ENCODE assay signal across 9 mouse cellular contexts in genomic region chr16:45984610-45985606, GRCm38 (mm10). TPM values are rescaled to one million over a fixed set of nuclear protein-coding genes. Genes with fewer than 3 reads are reported as not detected.
A peak's percentile ranks its signal among the peaks of the same experiment; 100 is the strongest.
DNase-seq lines count a peak whose midpoint lies in the region; ATAC-seq and TF ChIP-seq lines count a peak whose summit lies in the region.
"Had no signal": no experiment of that assay in that cellular context is flagged by ENCODE, and none has a peak within 500 bp of the region (broad histone marks: within the 10 kb centered on the region; RNA-seq: fewer than 3 reads in every experiment).

No protein-coding gene starts in this region.

- no peak overlapping the region for H3K4me3 ChIP-seq in forebrain, embryonic 14.5 days (ENCODE audit: low read depth, low read length)
- no peak overlapping the region for H3K4me3 ChIP-seq in forebrain, postnatal 0 days (ENCODE audit: low read depth, low read length)
- no peak overlapping the region for H3K4me3 ChIP-seq in intestine, embryonic 15.5 days (replicated peaks)
- no peak overlapping the region for H3K4me3 ChIP-seq in midbrain, embryonic 14.5 days (replicated peaks; ENCODE audit: low read depth, low read length)
- no peak overlapping the region for H3K4me3 ChIP-seq in kidney, embryonic 14.5 days (ENCODE audit: low read length)

- TF ChIP-seq CTCF in forebrain, postnatal 0 days (IDR thresholded peaks at IDR 0.05; ENCODE audit: low read depth): no peak
- no peak for TF ChIP-seq CTCF in Patski (IDR thresholded peaks at IDR 0.05)

- in situ Hi-C loops in Patski (cut with MboI; ENCODE audit: low pct_unique_long_range_greater_than_20kb): no loop called here

- ATAC-seq in forebrain, embryonic 14.5 days: no peak
- ATAC-seq in forebrain, postnatal 0 days: no peak
- ATAC-seq in Patski: peak; percentile 57
- ATAC-seq in intestine, embryonic 15.5 days: peak; percentile 95
- ATAC-seq in midbrain, embryonic 14.5 days (ENCODE audit: low FRiP score, low TSS enrichment): peak; percentile 37
- ATAC-seq in kidney, embryonic 14.5 days (ENCODE audit: low FRiP score, low TSS enrichment): no peak

- H3K27ac ChIP-seq in forebrain, embryonic 14.5 days (ENCODE audit: low read depth, low read length): no peak overlapping the region
- no peak overlapping the region for H3K27ac ChIP-seq in forebrain, postnatal 0 days (ENCODE audit: low read depth, low read length)
- H3K27ac ChIP-seq in intestine, embryonic 15.5 days: peak overlapping the region; percentile 56
- peak overlapping the region; percentile 41; the same call in 1 of the 2 replicates for H3K27ac ChIP-seq in midbrain, embryonic 14.5 days (replicated peaks; ENCODE audit: low read depth, low read length)
- H3K27ac ChIP-seq in kidney, embryonic 14.5 days (ENCODE audit: low read depth, low read length): no peak overlapping the region

- DNase-seq in forebrain, embryonic 14.5 days (ENCODE audit: low spot score): peak; percentile 21
- no peak for DNase-seq in forebrain, postnatal 0 days
- no peak for DNase-seq in Patski (ENCODE audit: low read depth, low spot score)
- peak; percentile 38 for DNase-seq in midbrain, embryonic 14.5 days
- DNase-seq in left cerebral cortex, postnatal 25 days (ENCODE audit: low spot score in 2 of 2): no peak
- no peak for DNase-seq in thymus, adult 18-20 months
- DNase-seq: kidney, adult 18-20 months had no signal

- H3K4me1 ChIP-seq in forebrain, embryonic 14.5 days (ENCODE audit: control insufficient read depth, insufficient read depth, low read length): no peaks in the 10 kb centered on the region; the same call in 1 of the 2 replicates
- no peaks in the 10 kb centered on the region for H3K4me1 ChIP-seq in forebrain, postnatal 0 days (ENCODE audit: insufficient read depth)
- 0 out of 2 replicates have a peak, but pooled peaks cover 5% of the 10 kb centered on the region for H3K4me1 ChIP-seq in intestine, embryonic 15.5 days (replicated peaks)
- H3K4me1 ChIP-seq in midbrain, embryonic 14.5 days (ENCODE audit: control insufficient read depth, insufficient read depth, low read length): peaks cover 2% of the 10 kb centered on the region; the same call in 1 of the 2 replicates
- H3K4me1 ChIP-seq in kidney, embryonic 14.5 days (ENCODE audit: control insufficient read depth, insufficient read depth, low read length): 0 out of 2 replicates have a peak, but pooled peaks cover 5% of the 10 kb centered on the region

- no peak overlapping the region for H3K9ac ChIP-seq in forebrain, embryonic 14.5 days (ENCODE audit: low read length)
- no peak overlapping the region for H3K9ac ChIP-seq in forebrain, postnatal 0 days
- H3K9ac ChIP-seq in intestine, embryonic 15.5 days: no peak overlapping the region
- H3K9ac ChIP-seq in midbrain, embryonic 14.5 days (replicated peaks; ENCODE audit: low read length): no peak overlapping the region
- no peak overlapping the region for H3K9ac ChIP-seq in kidney, embryonic 14.5 days (ENCODE audit: low read depth, low read length)

- no peaks in the 10 kb centered on the region for H3K9me3 ChIP-seq in forebrain, embryonic 14.5 days (replicated peaks; ENCODE audit: control insufficient read depth, low read length)
- no peaks in the 10 kb centered on the region for H3K9me3 ChIP-seq in forebrain, postnatal 0 days (ENCODE audit: low read length)
- H3K9me3 ChIP-seq in intestine, embryonic 15.5 days: no peaks in the 10 kb centered on the region
- H3K9me3 ChIP-seq in midbrain, embryonic 14.5 days (ENCODE audit: control insufficient read depth, low read length): no peaks in the 10 kb centered on the region
- no peaks in the 10 kb centered on the region for H3K9me3 ChIP-seq in kidney, embryonic 14.5 days (ENCODE audit: control insufficient read depth, low read length)

- H3K4me2 ChIP-seq in forebrain, embryonic 14.5 days (ENCODE audit: low read length): no peak overlapping the region
- H3K4me2 ChIP-seq in forebrain, postnatal 0 days (ENCODE audit: low read depth): no peak overlapping the region
- peak overlapping the region; percentile 9; the same call in 1 of the 2 replicates for H3K4me2 ChIP-seq in intestine, embryonic 15.5 days (replicated peaks)
- H3K4me2 ChIP-seq in midbrain, embryonic 14.5 days (ENCODE audit: low read length): no peak overlapping the region
- no peak overlapping the region for H3K4me2 ChIP-seq in kidney, embryonic 14.5 days (replicated peaks; ENCODE audit: low read depth, low read length)

- 0 out of 2 replicates have a peak, but pooled peaks cover 3% of the 10 kb centered on the region for H3K36me3 ChIP-seq in forebrain, embryonic 14.5 days (ENCODE audit: control insufficient read depth, insufficient read depth, low read length)
- no peaks in the 10 kb centered on the region for H3K36me3 ChIP-seq in forebrain, postnatal 0 days (ENCODE audit: insufficient read depth)
- H3K36me3 ChIP-seq in intestine, embryonic 15.5 days: no peaks in the 10 kb centered on the region
- H3K36me3 ChIP-seq in midbrain, embryonic 14.5 days (ENCODE audit: control insufficient read depth, insufficient read depth, low read length): no peaks in the 10 kb centered on the region
- no peaks in the 10 kb centered on the region for H3K36me3 ChIP-seq in kidney, embryonic 14.5 days (ENCODE audit: control insufficient read depth, insufficient read depth, low read length)

- CTCF ChIA-PET in Patski (lab: Charles Lee): no interaction called here

- POLR2A ChIA-PET in Patski (lab: Charles Lee): no interaction called here

- no peaks in the 10 kb centered on the region for H3K27me3 ChIP-seq in forebrain, embryonic 14.5 days (replicated peaks; ENCODE audit: control insufficient read depth, insufficient read depth, low read length)
- H3K27me3 ChIP-seq in forebrain, postnatal 0 days (ENCODE audit: insufficient read depth, low read length): no peaks in the 10 kb centered on the region
- no peaks in the 10 kb centered on the region for H3K27me3 ChIP-seq in Patski
- no peaks in the 10 kb centered on the region for H3K27me3 ChIP-seq in intestine, embryonic 15.5 days (replicated peaks)
- H3K27me3 ChIP-seq in midbrain, embryonic 14.5 days (ENCODE audit: control insufficient read depth, insufficient read depth, low read length): no peaks in the 10 kb centered on the region
- no peaks in the 10 kb centered on the region for H3K27me3 ChIP-seq in kidney, embryonic 14.5 days (ENCODE audit: control insufficient read depth, insufficient read depth, low read length)

- WGBS in forebrain, embryonic 14.5 days: 82% methylated on average over 4 of the region's 4 CpGs
- 78% methylated on average over 4 of the region's 4 CpGs for WGBS in forebrain, postnatal 0 days
- 56% methylated on average over 4 of the region's 4 CpGs for WGBS in intestine, embryonic 15.5 days
- WGBS in midbrain, embryonic 14.5 days: 80% methylated on average over 4 of the region's 4 CpGs
- WGBS in kidney, embryonic 14.5 days: 71% methylated on average over 4 of the region's 4 CpGs

- intact Hi-C loops in left cerebral cortex, postnatal 25 days (cut with DNase I): no loop called here

RNA-seq across cellular contexts. Expression of gene Plcxd2, which starts 25.1 kb away (rescaled TPM):
- 10.3 and 10.6 TPM in 2 replicates for polyA plus RNA-seq in forebrain, embryonic 14.5 days (2014; fragmentation: Nextera tagmentation; extraction: Ambion mirVana)
- 33.2 and 43.4 TPM in 2 replicates for total RNA-seq in forebrain, postnatal 0 days (2014; rRNA removed)
- 10.1 and 11.7 TPM in 2 replicates for polyA plus RNA-seq in forebrain, postnatal 0 days (2015; fragmentation: Nextera tagmentation; extraction: Ambion mirVana)
- polyA plus RNA-seq in Patski (2021): 8.2 TPM
- 2.5 and 2.7 TPM in 2 replicates for polyA plus RNA-seq in intestine, embryonic 15.5 days (2015; fragmentation: Nextera tagmentation; extraction: Ambion mirVana)
- 8.7 and 8.8 TPM in 2 replicates for polyA plus RNA-seq in midbrain, embryonic 14.5 days (2014; fragmentation: Nextera tagmentation; extraction: Ambion mirVana)
- total RNA-seq in left cerebral cortex, postnatal 25 days (2021): 10 to 100 TPM; 91.5 to 91.9 TPM
- 0.89 and 1.2 TPM in 2 replicates for polyA plus RNA-seq in kidney, embryonic 14.5 days (2014; fragmentation: Nextera tagmentation; extraction: Ambion mirVana)

RNA-seq across cellular contexts. Expression of gene Phldb2, which starts 31.5 kb away (rescaled TPM):
- polyA plus RNA-seq in forebrain, embryonic 14.5 days (2014; fragmentation: Nextera tagmentation; extraction: Ambion mirVana): 6.5 and 7.6 TPM in 2 replicates
- total RNA-seq in forebrain, postnatal 0 days (2014; rRNA removed): 6.0 and 25.2 TPM in 2 replicates
- 3.1 and 4.2 TPM in 2 replicates for polyA plus RNA-seq in forebrain, postnatal 0 days (2015; fragmentation: Nextera tagmentation; extraction: Ambion mirVana)
- polyA plus RNA-seq in Patski (2021): 200 TPM
- polyA plus RNA-seq in intestine, embryonic 15.5 days (2015; fragmentation: Nextera tagmentation; extraction: Ambion mirVana): 28.7 and 31.8 TPM in 2 replicates
- polyA plus RNA-seq in midbrain, embryonic 14.5 days (2014; fragmentation: Nextera tagmentation; extraction: Ambion mirVana): 4.0 and 6.4 TPM in 2 replicates
- 1 to 10 TPM; 8.0 to 8.2 TPM for total RNA-seq in left cerebral cortex, postnatal 25 days (2021)
- 48.1 and 79.3 TPM in 2 replicates for polyA plus RNA-seq in kidney, embryonic 14.5 days (2014; fragmentation: Nextera tagmentation; extraction: Ambion mirVana)

Comparison
In these comparisons a context has a peak if more than half of its experiments do, and no peak if none do; other contexts are left out.
1. DNase-seq: peak in forebrain, embryonic 14.5 days (single experiment) and midbrain, embryonic 14.5 days (single experiment); none in forebrain, postnatal 0 days (single experiment), Patski (single experiment), left cerebral cortex, postnatal 25 days (0 of 2) and thymus, adult 18-20 months (0 of 2).
2. ATAC-seq: peak in Patski (single experiment), intestine, embryonic 15.5 days (single experiment) and midbrain, embryonic 14.5 days (single experiment); none in forebrain, embryonic 14.5 days (single experiment), forebrain, postnatal 0 days (single experiment) and kidney, embryonic 14.5 days (single experiment).
3. H3K27ac ChIP-seq: peak in intestine, embryonic 15.5 days (single experiment) and midbrain, embryonic 14.5 days (single experiment); none in forebrain, embryonic 14.5 days (single experiment), forebrain, postnatal 0 days (single experiment) and kidney, embryonic 14.5 days (single experiment).